Mouse (Mus musculus): ENCODE data around the gene Selplg. TPM values are rescaled to one million over a fixed set of nuclear protein-coding genes. Genes with fewer than 3 reads are reported as not detected.

Selplg gene
- total RNA-seq (2023): 470 TPM

DNA sequence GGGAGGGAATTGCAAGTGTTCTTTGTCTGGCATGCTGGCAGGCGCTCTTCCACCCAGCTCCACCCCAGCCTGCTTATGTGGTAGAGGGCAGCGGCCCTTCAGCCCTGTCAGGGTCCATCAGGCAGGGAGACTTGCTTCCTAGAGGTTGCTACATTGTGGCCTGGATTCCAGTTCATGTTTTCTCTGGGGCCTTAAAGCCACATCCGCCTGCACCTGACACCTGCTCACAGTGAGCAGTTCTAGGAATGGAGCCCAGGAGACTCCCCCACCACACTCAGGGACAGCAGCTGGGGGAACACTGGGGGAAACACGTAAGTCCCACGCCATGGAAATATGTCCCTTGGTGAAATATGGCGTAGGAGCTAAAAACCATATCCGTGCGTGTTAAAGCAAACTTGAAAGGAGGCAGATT lies at the start of gene Selplg:
Gene Selplg, minus strand, starts transcription at position 155 of the 412 bp plus-strand sequence.

DNA sequence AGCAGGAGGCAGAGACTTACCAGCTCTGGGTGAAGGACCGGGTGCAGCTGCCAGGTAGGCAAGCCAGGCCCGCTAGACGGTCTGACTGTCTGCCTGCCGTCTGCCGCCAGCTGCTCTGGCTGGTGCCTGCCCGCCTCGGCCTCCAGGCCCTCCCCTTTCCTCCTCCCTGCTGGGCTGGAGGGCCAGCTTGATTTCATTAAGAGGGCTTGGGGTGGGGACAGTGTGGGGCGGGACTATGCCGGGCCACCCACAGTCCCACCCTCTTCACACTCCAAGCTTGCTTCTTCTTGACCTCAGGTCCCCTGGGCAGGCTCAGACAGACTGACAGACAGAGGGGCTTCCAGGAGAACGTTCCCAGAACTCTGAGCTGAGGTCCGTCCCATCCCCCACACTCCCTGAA lies 32.2 kb downstream of the Selplg start, which contains the start of gene Tmem119:
Gene Tmem119, minus strand, starts transcription at position 237 of the 400 bp plus-strand sequence.

DNA sequence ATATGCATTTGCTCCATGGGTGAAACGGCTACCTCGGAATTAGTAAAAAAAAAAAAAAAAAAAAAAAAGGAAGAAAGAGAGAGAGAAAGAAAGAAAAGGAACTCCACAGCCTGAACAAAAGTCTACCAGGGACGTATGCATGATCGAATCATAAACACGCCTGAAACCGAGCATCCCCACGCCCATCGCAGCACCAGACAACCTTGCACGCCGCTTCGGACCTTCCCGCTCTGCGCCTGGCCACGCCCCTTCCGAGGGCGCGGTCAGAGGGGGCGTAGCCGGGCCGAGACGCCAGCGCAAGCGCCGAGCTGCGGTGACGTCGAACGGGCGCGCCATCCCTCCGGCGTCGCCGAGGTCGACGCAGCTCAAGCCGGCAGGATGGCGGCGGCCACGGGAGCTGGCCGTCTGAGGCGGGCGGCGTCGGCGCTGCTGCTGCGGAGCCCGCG lies 60.0 kb downstream of the Selplg start, which contains the start of the genes Sart3 and Iscu:
Gene Sart3, minus strand, starts transcription at position 61 of the 446 bp plus-strand sequence.
Gene Iscu, plus strand, starts transcription at position 299 of the 446 bp plus-strand sequence.

Other genes starting within 250 kb of the Selplg start
- 0.83 TPM for gene Cmklr1, start 182.2 kb downstream of the Selplg start, total RNA-seq (2023)
- gene 1700069L16Rik, start 107.9 kb downstream of the Selplg start, total RNA-seq (2023): not detected
- gene Ficd, start 96.8 kb downstream of the Selplg start, total RNA-seq (2023): 4.3 TPM
- 57.7 TPM for gene Sart3, start 60.1 kb downstream of the Selplg start, total RNA-seq (2023)
- 46.0 TPM for gene Iscu, start 59.9 kb downstream of the Selplg start, total RNA-seq (2023)
- gene Tmem119, start 32.1 kb downstream of the Selplg start, total RNA-seq (2023): not detected
- 48.4 TPM for gene Coro1c, start 76.1 kb upstream of the Selplg start, total RNA-seq (2023)
- 25.7 TPM for gene Ssh1, start 161.2 kb upstream of the Selplg start, total RNA-seq (2023)
- 0.77 TPM for gene Dao, start 171.1 kb upstream of the Selplg start, total RNA-seq (2023)
- 21.9 TPM for gene Usp30, start 232.8 kb upstream of the Selplg start, total RNA-seq (2023)

Data from CD8-positive naive resting alpha-beta T cell, adult 57 days (primary cell).